Mouse (Mus musculus): Measurements from ENCODE around the gene Zfp341. TPM values are rescaled to one million over a fixed set of nuclear protein-coding genes. Genes with fewer than 3 reads are reported as not detected.

Zfp341 gene
- polyA plus RNA-seq, 1 experiment: 2.6 TPM

- Histone ChIP-seq H3K4me1 (ENCODE audit: control insufficient read depth, insufficient read depth, low read length) (no peaks in the 10 kb centered on the region; the same call in 1 of the 2 replicates), H3K4me3 (replicated peaks; ENCODE audit: control insufficient read depth, low read depth, low read length) (no peak overlapping the region), H3K27ac (ENCODE audit: control insufficient read depth, insufficient read depth, low read depth, low read length, poor library complexity) (no peak overlapping the region)
- WGBS: 64% methylated on average over 10 of the region's 10 CpGs
- TF ChIP-seq CTCF (IDR thresholded peaks at IDR 0.05; ENCODE audit: control insufficient read depth, insufficient read depth, low read length): no peak
- TF ChIP-seq POLR2A (IDR thresholded peaks at IDR 0.05; ENCODE audit: borderline replicate concordance, control insufficient read depth, low read depth, low read length): no peak
Measured at GRCm38 (mm10) chr2:154609050-154609767, 3.9 kb upstream of the Zfp341 start.

DNA sequence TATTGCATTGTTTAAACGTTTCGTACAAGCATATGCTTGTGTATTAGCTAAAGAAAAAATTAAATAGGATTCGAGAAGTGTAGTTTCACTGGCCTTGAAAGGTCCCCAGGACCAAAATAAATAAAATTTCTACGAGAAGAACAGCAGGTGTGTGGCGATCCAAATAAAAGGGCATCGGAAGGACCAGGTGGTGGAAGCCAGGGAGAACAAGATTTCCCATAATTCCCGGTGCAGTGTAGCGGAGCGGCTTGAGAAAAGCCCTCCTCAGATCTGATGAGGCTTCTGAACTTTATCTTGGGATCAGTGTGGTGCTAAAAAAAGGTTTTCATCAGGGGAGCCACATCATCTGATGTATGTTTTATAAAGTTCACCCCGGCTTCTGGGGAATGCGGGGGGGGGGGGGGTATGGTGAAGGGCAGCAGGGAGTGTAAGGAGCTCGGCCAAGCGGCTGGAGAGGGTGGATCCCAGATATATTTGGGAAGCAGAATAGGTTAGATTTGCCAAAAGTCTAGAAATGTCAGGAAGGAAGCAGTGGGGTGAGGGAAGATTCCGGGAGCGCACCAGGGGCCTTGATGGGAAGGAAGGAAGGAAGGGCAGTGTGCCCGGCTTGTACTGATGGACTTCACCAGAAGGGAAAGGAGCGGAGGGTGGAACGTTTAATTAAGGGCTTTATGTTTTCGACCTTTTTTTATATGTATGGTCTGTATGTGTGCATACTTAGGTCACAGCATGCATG lies 1.9 kb downstream of the Zfp341 start:
- H3K4me1 ChIP-seq (ENCODE audit: control insufficient read depth, insufficient read depth, low read length): peaks cover 1% of the 10 kb centered on the region; the same call in 1 of the 2 replicates
- no peak overlapping the region for H3K27ac ChIP-seq (ENCODE audit: control insufficient read depth, insufficient read depth, low read depth, low read length, poor library complexity)
- TF ChIP-seq CTCF (IDR thresholded peaks at IDR 0.05; ENCODE audit: control insufficient read depth, insufficient read depth, low read length) (no peak), POLR2A (IDR thresholded peaks at IDR 0.05; ENCODE audit: borderline replicate concordance, control insufficient read depth, low read depth, low read length) (no peak)
- no peak overlapping the region for H3K4me3 ChIP-seq (replicated peaks; ENCODE audit: control insufficient read depth, low read depth, low read length)
- 59% methylated on average over 19 of the region's 19 CpGs for WGBS

DNA sequence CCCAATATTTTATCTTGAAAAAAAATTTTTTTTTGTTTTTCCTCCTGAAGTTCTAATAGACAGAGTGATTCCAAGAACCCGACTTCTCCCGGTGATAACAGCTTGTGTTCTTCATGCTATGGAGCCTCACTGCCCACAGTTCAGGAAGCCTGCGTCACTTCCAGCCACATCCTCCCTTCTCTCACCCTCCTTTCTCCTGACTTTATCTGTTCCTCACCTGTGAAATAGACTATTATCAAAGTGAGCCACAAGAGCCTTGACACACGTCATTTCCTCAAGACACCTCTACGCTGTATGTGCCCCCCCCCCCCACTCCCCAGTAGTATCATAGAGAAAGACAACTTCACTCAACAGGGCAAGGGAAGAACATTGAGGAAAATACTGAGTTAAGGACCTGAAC lies 2.6 kb downstream of the Zfp341 start:
- TF ChIP-seq CTCF (IDR thresholded peaks at IDR 0.05; ENCODE audit: control insufficient read depth, insufficient read depth, low read length): no peak
- TF ChIP-seq POLR2A (IDR thresholded peaks at IDR 0.05; ENCODE audit: borderline replicate concordance, control insufficient read depth, low read depth, low read length): no peak
- Histone ChIP-seq H3K4me3 (replicated peaks; ENCODE audit: control insufficient read depth, low read depth, low read length) (no peak overlapping the region), H3K27ac (ENCODE audit: control insufficient read depth, insufficient read depth, low read depth, low read length, poor library complexity) (no peak overlapping the region), H3K4me1 (ENCODE audit: control insufficient read depth, insufficient read depth, low read length) (peaks cover 1% of the 10 kb centered on the region; the same call in 1 of the 2 replicates)
- WGBS: 13% methylated on average over 5 of the region's 5 CpGs

GRCm38 (mm10) chr2:154617061-154617460 lies 4.0 kb downstream of the Zfp341 start:
- H3K27ac ChIP-seq (ENCODE audit: control insufficient read depth, insufficient read depth, low read depth, low read length, poor library complexity): no peak overlapping the region
- peaks cover 1% of the 10 kb centered on the region; the same call in 1 of the 2 replicates for H3K4me1 ChIP-seq (ENCODE audit: control insufficient read depth, insufficient read depth, low read length)
- WGBS: 85% methylated on average over 3 of the region's 3 CpGs
- H3K4me3 ChIP-seq (replicated peaks; ENCODE audit: control insufficient read depth, low read depth, low read length): no peak overlapping the region
- TF ChIP-seq CTCF (IDR thresholded peaks at IDR 0.05; ENCODE audit: control insufficient read depth, insufficient read depth, low read length) (no peak), POLR2A (IDR thresholded peaks at IDR 0.05; ENCODE audit: borderline replicate concordance, control insufficient read depth, low read depth, low read length) (no peak)

DNA sequence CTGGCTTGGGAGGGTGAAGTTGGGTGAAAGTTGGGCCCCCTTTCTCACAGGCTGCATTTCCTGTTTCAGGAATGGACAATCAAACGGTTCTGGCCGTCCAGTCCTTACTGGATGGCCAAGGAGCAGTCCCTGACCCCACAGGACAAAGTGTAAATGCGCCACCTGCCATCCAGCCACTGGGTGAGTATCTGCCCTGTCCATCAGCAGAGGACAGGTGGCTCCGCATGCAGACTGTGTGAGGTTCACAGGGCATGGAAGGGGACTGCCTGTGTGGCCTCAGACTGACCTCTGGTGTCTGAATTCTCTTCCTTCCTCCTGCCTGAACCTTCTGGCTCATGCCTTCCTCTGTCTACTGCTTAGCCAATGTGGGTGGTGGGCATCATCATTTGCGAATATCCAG lies 8.6 kb downstream of the Zfp341 start:
- Histone ChIP-seq H3K27ac (ENCODE audit: control insufficient read depth, insufficient read depth, low read depth, low read length, poor library complexity) (no peak overlapping the region), H3K4me3 (replicated peaks; ENCODE audit: control insufficient read depth, low read depth, low read length) (no peak overlapping the region), H3K4me1 (ENCODE audit: control insufficient read depth, insufficient read depth, low read length) (no peaks in the 10 kb centered on the region)
- 84% methylated on average over 5 of the region's 5 CpGs for WGBS
- TF ChIP-seq POLR2A (IDR thresholded peaks at IDR 0.05; ENCODE audit: borderline replicate concordance, control insufficient read depth, low read depth, low read length): no peak
- no peak for TF ChIP-seq CTCF (IDR thresholded peaks at IDR 0.05; ENCODE audit: control insufficient read depth, insufficient read depth, low read length)

DNA sequence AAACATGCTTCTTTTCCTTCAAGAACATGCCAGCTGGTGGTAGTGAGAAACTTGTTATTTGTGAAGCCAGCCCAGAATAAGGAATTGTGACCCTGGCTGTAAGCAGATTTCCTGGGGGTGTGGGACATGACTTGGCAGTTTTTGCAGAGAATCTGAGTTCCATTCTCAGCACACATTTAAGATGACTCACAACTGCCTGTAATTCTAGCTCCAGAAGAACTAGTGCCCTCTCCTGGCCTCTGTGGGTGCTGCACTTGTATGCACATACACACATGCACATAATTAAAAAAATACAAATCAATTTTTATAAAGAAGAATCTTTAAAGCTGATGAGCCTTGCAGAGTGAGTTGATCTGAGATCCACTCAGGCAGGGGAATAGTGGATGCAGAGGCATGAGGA lies 11.0 kb downstream of the Zfp341 start:
- no peaks in the 10 kb centered on the region for H3K4me1 ChIP-seq (ENCODE audit: control insufficient read depth, insufficient read depth, low read length)
- no peak for TF ChIP-seq POLR2A (IDR thresholded peaks at IDR 0.05; ENCODE audit: borderline replicate concordance, control insufficient read depth, low read depth, low read length)
- TF ChIP-seq CTCF (IDR thresholded peaks at IDR 0.05; ENCODE audit: control insufficient read depth, insufficient read depth, low read length): no peak
- H3K27ac ChIP-seq (ENCODE audit: control insufficient read depth, insufficient read depth, low read depth, low read length, poor library complexity): no peak overlapping the region
- H3K4me3 ChIP-seq (replicated peaks; ENCODE audit: control insufficient read depth, low read depth, low read length): no peak overlapping the region

- H3K4me1 ChIP-seq (ENCODE audit: control insufficient read depth, insufficient read depth, low read length): peaks cover 3% of the 10 kb centered on the region; the same call in 1 of the 2 replicates
- peak overlapping the region; percentile 37 for H3K4me3 ChIP-seq (replicated peaks; ENCODE audit: control insufficient read depth, low read depth, low read length)
- TF ChIP-seq CTCF (IDR thresholded peaks at IDR 0.05; ENCODE audit: control insufficient read depth, insufficient read depth, low read length) (no peak), POLR2A (IDR thresholded peaks at IDR 0.05; ENCODE audit: borderline replicate concordance, control insufficient read depth, low read depth, low read length) (no peak)
- H3K27ac ChIP-seq (ENCODE audit: control insufficient read depth, insufficient read depth, low read depth, low read length, poor library complexity): no peak overlapping the region
- 80% methylated on average over 5 of the region's 5 CpGs for WGBS
Measured at GRCm38 (mm10) chr2:154630531-154630930, 17.4 kb downstream of the Zfp341 start.

DNA sequence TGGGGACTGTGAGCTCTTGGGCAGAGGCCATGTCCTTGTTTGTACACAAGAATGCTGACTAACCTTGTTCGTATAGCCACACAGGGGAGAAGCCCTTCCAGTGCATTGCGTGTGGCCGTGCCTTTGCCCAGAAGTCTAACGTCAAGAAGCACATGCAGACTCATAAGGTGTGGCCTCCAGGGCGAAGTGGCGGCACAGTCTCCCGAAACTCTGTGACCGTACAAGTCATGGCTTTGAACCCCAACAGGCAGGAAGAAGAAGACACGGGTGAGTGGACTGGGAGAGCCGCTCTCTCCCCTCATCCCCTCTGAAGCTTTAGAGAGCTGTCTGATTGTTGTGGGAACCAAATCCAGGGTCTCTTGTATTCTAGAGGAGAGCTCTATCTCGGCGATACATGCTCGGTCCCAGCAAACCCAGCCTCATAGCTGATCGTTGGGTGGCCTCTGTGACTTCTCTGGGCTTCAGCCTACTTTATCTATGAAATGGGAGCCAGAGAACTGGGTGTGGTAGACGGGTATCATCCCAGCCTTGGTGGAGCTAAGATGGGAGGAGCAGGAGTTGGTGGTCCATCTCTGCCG lies 19.2 kb downstream of the Zfp341 start:
- Histone ChIP-seq H3K4me3 (replicated peaks; ENCODE audit: control insufficient read depth, low read depth, low read length) (peak overlapping the region; percentile 52), H3K27ac (ENCODE audit: control insufficient read depth, insufficient read depth, low read depth, low read length, poor library complexity) (peak overlapping the region; percentile 90), H3K4me1 (ENCODE audit: control insufficient read depth, insufficient read depth, low read length) (peaks cover 3% of the 10 kb centered on the region; the same call in 1 of the 2 replicates)
- 59% methylated on average over 16 of the region's 16 CpGs for WGBS
- TF ChIP-seq CTCF (IDR thresholded peaks at IDR 0.05; ENCODE audit: control insufficient read depth, insufficient read depth, low read length) (no peak), POLR2A (IDR thresholded peaks at IDR 0.05; ENCODE audit: borderline replicate concordance, control insufficient read depth, low read depth, low read length) (peak; percentile 54; the same call in 1 of the 2 replicates)

Measured in bone marrow, adult 2 months (tissue).